Mouse (Mus musculus) liver, adult 2 months (tissue): Measurements from ENCODE around the gene Patz1.

Experiments
- CTCF ChIP-seq: fragments of 200-500 bp; IDR thresholded peaks from 2 replicates; pipeline ENCODE4 v1.5.1; 2011; ENCODE audit warnings: low read depth, low read length, control low read depth
- POLR2A ChIP-seq: fragments of 200-500 bp; IDR thresholded peaks from 2 replicates; pipeline ENCODE4 v1.6.1; 2011; ENCODE audit warnings: low read length, control low read depth; ENCODE audit not compliant: insufficient read depth; ENCODE audit errors: extremely low read depth

GRCm38 (mm10) chr11:3329891-3330451, 41.3 kb downstream of the Patz1 start, which contains the start of gene Pik3ip1:
- TF ChIP-seq CTCF (no peak), POLR2A (no peak)
